Mouse (Mus musculus) right cerebral cortex, postnatal 14 days (tissue): ENCODE results near the gene Moxd2.

Experiments used
- DNase-seq: peaks from one replicate; pipeline ENCODE4 v3.0.0; 2022

The Moxd2 gene

DNA sequence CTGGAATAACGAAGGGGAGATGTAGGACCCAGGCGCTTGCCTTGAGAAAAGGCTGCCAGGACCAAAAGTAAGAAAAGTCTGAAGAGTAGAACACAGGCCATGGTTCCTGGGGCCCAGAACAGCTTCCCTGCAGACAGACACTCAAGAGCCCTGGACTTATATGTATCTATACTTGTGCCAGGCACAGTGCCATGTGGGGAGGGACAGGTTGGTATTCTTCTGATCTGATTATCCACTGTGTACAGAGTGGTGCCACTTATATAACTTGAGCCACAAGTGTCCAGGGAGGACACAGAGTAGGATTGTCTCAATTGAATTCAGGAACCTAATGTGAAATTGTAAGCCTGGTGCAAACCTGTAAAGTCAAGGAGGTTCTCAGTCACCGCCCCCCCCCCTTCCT, at the start of gene Moxd2:
Moxd2 (minus strand) TSS at position 101 of the 400 bp plus-strand sequence.
- DNase-seq: no peak

- no peak for DNase-seq
Observed at GRCm38 (mm10) chr6:40919954-40920353, 32.7 kb upstream of the Moxd2 start.

DNA sequence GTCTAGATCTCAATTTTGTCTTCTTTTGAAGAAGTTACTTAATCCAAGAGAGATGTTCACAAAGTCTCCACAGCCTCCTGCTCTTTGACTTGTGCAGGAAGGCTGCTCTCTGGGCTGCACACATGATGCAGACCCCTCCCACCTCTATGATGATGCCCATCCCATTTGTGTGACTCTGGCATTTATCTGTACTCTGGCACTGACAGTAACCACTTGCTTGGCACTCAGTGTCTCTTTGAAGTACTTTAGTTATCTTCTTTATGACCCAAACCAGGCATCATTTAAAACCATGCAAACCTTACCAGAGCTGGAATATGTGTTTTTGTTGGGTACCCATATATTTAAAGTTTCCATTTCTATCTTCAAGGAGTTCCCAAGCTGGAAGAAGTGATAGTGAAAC, 13.0 kb upstream of the Moxd2 start, which contains the start of gene Prss58:
Prss58 (minus strand) TSS at position 101 of the 400 bp plus-strand sequence.
- no peak for DNase-seq

DNA sequence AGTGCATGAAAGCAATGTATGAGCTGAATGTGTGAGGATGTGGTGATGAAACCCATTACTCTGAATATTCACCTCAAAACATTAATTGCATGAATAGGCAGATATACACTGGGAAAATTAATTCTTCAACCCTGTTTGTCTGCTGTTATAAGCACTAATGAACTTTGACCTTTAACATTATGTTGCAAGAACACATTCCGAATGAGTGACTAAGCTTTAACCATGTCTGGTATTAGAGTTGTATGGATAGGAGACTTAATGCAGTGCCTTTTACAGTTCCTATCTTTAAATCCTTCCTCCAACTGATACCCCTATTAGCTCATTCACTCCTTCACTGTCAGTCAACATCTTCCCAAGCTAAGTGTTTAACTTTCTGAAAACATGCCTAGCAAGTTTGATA, 7.4 kb upstream of the Moxd2 start:
- DNase-seq: no peak

DNA sequence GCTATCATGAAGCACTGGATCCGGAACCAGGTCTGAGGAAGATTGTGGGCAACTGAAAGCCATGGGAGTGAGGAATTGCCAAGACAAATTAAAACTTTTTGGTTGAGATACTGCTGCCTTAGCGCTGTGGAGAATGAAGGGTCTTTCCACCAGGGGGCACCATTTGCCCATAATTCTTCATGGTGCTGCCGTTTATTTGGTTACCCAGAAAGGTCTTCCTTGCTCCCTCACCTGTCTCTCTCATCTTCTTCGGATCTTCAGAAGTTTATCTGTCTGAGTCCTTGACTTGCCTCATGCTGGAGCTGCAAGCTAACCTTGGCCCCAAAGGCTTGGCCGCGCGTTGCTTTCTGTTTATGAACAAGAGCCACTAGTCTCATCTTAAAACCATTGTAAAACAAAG, 6.3 kb upstream of the Moxd2 start:
- DNase-seq: peak; percentile 20

DNA sequence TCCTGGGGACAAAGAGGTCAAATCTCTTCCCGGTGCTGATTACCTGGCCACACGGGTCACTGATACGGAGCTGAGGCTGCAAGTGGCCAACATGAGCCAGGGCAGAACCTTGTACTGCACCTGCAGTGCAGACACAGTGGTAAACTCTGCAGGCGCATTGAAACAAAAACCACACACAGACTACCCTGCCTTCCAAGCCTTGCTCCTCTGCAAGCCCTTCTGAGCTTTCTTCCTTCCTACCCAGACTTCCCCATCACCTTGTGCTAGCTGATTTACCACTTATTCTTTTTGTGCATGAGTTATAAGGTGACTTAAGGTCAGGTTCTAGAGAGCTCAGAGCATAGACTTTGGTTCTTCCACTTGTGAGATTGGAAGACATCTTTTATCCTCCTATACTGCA, 4.5 kb upstream of the Moxd2 start:
- DNase-seq: no peak

- DNase-seq: no peak
Observed at GRCm38 (mm10) chr6:40890973-40891372, 3.7 kb upstream of the Moxd2 start.

DNA sequence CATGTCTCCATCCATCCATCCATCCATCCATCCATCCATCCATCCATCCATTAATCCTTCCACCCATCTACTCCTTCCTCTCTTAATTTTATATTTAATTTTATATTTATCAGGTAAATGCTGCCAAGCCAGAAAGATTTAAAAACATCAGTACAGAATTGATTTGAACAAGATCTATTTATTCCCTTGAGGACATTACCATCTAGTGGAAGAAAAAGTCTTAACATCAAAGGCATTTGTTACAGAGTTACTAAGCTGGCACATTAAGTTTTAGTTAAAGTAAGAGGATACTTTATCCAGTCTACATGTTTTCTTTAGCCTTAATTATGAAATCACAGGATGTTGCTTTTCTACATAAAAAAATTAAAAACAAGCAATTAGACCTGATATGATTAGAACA, 42.0 kb downstream of the Moxd2 start:
- DNase-seq: no peak
